ENCODE assay signal across 18 mouse cellular contexts in the genomic region with DNA sequence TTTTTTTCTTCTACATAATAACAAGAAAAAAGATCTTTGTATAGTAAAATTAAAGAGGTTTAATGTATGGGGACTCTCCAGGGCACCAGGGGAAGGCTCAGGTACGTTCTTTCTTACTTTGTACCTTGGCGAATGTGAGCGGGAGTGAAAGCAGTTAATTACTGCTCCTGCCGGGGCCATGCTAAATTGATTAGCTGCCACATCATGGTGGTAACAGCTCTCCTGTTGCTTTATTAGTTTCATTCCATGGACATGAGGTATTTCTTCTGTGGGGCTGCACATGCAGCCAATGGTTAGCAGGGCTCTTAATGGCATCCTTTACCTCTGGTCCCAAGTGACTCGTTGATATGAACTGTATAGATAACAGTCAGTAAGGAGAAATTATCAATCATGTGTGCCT.
"Had no signal": no experiment of that assay in that cellular context is flagged by ENCODE, and none has a peak within 500 bp of the region (broad histone marks: within the 10 kb centered on the region; RNA-seq: fewer than 3 reads in every experiment).

No protein-coding gene starts in this region.

- H3K36me3 ChIP-seq: limb, embryonic 15.5 days; liver, embryonic 12.5 days; midbrain, embryonic 12.5 days had no signal

- H3K27me3 ChIP-seq: limb, embryonic 15.5 days; liver, embryonic 12.5 days; megakaryocyte, embryonic 14.5 days; midbrain, embryonic 12.5 days had no signal

- H3K27ac ChIP-seq: kidney, postnatal 0 days; limb, embryonic 15.5 days; liver, embryonic 12.5 days; midbrain, embryonic 12.5 days; stomach, postnatal 0 days had no signal

- H3K9ac ChIP-seq: limb, embryonic 15.5 days; liver, embryonic 12.5 days; lung, embryonic 14.5 days; midbrain, embryonic 12.5 days had no signal

- H3K4me1 ChIP-seq: limb, embryonic 15.5 days; liver, embryonic 12.5 days; megakaryocyte, embryonic 14.5 days; midbrain, embryonic 12.5 days had no signal

- DNase-seq: kidney, adult 11 months; kidney, adult 9 months; kidney, postnatal 36 days; layer of hippocampus, adult 9-11 months; layer of hippocampus, postnatal 36 days; lung, embryonic 14.5 days; lung, postnatal 10 days; lung, postnatal 4 days; right cerebral cortex, adult 18-20 months; right cerebral cortex, postnatal 25 days; thymus, postnatal 14 days had no signal

- H3K4me2 ChIP-seq: limb, embryonic 15.5 days; liver, embryonic 12.5 days; lung, embryonic 14.5 days; midbrain, embryonic 12.5 days had no signal

- H3K4me3 ChIP-seq: limb, embryonic 15.5 days; liver, embryonic 12.5 days; megakaryocyte, embryonic 14.5 days; midbrain, embryonic 12.5 days had no signal

- H3K9me3 ChIP-seq: limb, embryonic 15.5 days; liver, embryonic 12.5 days; megakaryocyte, embryonic 14.5 days; midbrain, embryonic 12.5 days had no signal

- ATAC-seq: liver, embryonic 12.5 days; midbrain, embryonic 16.5 days had no signal
